Comparison of ENCODE assay signal across 18 mouse cellular contexts in the genomic region with DNA sequence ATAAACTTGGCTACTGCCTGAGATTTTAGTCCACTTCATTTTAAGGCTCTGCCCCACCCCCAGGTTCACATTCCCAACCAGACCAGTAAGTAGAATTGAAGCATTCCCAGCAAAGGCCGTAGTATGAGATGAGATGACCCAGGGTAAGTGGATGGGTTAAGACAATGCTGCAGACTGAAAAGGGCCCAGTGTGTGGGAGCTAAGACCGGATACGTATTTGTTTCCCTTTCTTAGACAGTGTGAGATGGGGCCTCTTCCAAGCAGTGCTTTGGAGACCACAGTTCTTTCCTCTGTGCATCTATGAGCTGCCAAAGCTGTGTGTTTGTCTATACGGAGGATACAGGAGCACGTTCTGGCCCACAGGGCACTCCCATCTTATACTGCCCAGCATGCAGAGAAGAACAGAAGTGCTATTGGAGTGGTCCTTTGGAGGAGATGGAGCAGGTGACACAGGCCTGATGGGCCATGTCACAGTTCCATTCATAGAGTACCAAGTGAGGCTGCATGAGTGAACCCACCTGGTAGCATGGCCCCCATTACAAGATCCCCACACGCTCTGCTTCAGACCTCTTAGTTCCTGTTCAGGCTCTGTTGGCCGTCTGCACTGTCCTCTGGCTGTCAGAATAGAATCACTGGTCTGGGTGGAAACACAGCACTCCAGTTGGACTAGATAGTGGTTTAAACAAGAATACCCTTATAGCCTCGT.
DNase-seq lines count a peak whose midpoint lies in the region; ATAC-seq and TF ChIP-seq lines count a peak whose summit lies in the region.
"Had no signal": no experiment of that assay in that cellular context is flagged by ENCODE, and none has a peak within 500 bp of the region (broad histone marks: within the 10 kb centered on the region; RNA-seq: fewer than 3 reads in every experiment).

No protein-coding gene starts in this region.

- H3K9me3 ChIP-seq in heart, postnatal 0 days (replicated peaks; ENCODE audit: control insufficient read depth, low read length): no peaks in the 10 kb centered on the region
- no peaks in the 10 kb centered on the region for H3K9me3 ChIP-seq in liver, embryonic 11.5 days (ENCODE audit: control insufficient read depth, low read length)
- no peaks in the 10 kb centered on the region for H3K9me3 ChIP-seq in intestine, embryonic 15.5 days
- H3K9me3 ChIP-seq: embryonic facial prominence, embryonic 12.5 days; forebrain, embryonic 13.5 days had no signal

- H3K4me3 ChIP-seq in heart, postnatal 0 days (ENCODE audit: low read depth, low read length): no peak overlapping the region
- no peak overlapping the region for H3K4me3 ChIP-seq in liver, embryonic 11.5 days (ENCODE audit: low read depth, low read length)
- H3K4me3 ChIP-seq in intestine, embryonic 15.5 days (replicated peaks): no peak overlapping the region
- H3K4me3 ChIP-seq: embryonic facial prominence, embryonic 12.5 days; erythroblast, embryonic 14.5 days; forebrain, embryonic 13.5 days had no signal

- TF ChIP-seq EP300 in heart, postnatal 0 days (IDR thresholded peaks at IDR 0.05; ENCODE audit: low read depth): no peak

- intact Hi-C loops in heart, postnatal 36 days (cut with DNase I): loop anchor here (5.0 kb wide), 1 partner anchor 63 kb away; no protein-coding TSS in a partner anchor

- H3K27ac ChIP-seq in heart, postnatal 0 days (ENCODE audit: low read depth): no peak overlapping the region
- H3K27ac ChIP-seq in liver, embryonic 11.5 days (ENCODE audit: low read depth, low read length): no peak overlapping the region
- 0 out of 2 replicates have a peak overlapping the region, but pooled peaks have one; percentile 9 for H3K27ac ChIP-seq in intestine, embryonic 15.5 days
- H3K27ac ChIP-seq: embryonic facial prominence, embryonic 12.5 days; forebrain, embryonic 13.5 days; liver, embryonic 14.5 days had no signal

- H3K27me3 ChIP-seq in heart, postnatal 0 days (ENCODE audit: control insufficient read depth, insufficient read depth, low read length): no peaks in the 10 kb centered on the region
- no peaks in the 10 kb centered on the region for H3K27me3 ChIP-seq in liver, embryonic 11.5 days (replicated peaks; ENCODE audit: control insufficient read depth, insufficient read depth, low read length)
- H3K27me3 ChIP-seq in intestine, embryonic 15.5 days (replicated peaks): no peaks in the 10 kb centered on the region
- H3K27me3 ChIP-seq: embryonic facial prominence, embryonic 12.5 days; forebrain, embryonic 13.5 days had no signal

- H3K36me3 ChIP-seq in heart, postnatal 0 days (replicated peaks; ENCODE audit: control insufficient read depth, insufficient read depth, low read length): no peaks in the 10 kb centered on the region
- H3K36me3 ChIP-seq in liver, embryonic 11.5 days (ENCODE audit: control insufficient read depth, insufficient read depth, low read length): no peaks in the 10 kb centered on the region
- no peaks in the 10 kb centered on the region for H3K36me3 ChIP-seq in intestine, embryonic 15.5 days
- H3K36me3 ChIP-seq: embryonic facial prominence, embryonic 12.5 days had no signal

- peaks cover 17% of the 10 kb centered on the region for H3K4me1 ChIP-seq in heart, postnatal 0 days (ENCODE audit: control insufficient read depth, insufficient read depth)
- H3K4me1 ChIP-seq in liver, embryonic 11.5 days (replicated peaks; ENCODE audit: control insufficient read depth, insufficient read depth, low read length): peaks cover 4% of the 10 kb centered on the region; the same call in 1 of the 2 replicates
- peaks cover 31% of the 10 kb centered on the region for H3K4me1 ChIP-seq in intestine, embryonic 15.5 days (replicated peaks)
- H3K4me1 ChIP-seq: forebrain, embryonic 13.5 days had no signal

- WGBS in heart, postnatal 0 days: 59% methylated on average over 8 of the region's 8 CpGs
- 75% methylated on average over 8 of the region's 8 CpGs for WGBS in liver, embryonic 11.5 days
- 55% methylated on average over 8 of the region's 8 CpGs for WGBS in intestine, embryonic 15.5 days

- ATAC-seq in heart, postnatal 0 days (ENCODE audit: insufficient read depth, low read depth): no peak
- no peak for ATAC-seq in liver, embryonic 11.5 days (replicated peaks; ENCODE audit: low FRiP score)
- peak; percentile 44 for ATAC-seq in intestine, embryonic 15.5 days
- ATAC-seq: forebrain, embryonic 13.5 days had no signal

- peak; percentile 3 for DNase-seq in heart, postnatal 0 days (ENCODE audit: low spot score)
- no peak for DNase-seq in heart, postnatal 36 days
- DNase-seq in liver, embryonic 11.5 days (ENCODE audit: low spot score): peak; percentile 3
- DNase-seq in liver: no peak
- DNase-seq in A20 (ENCODE audit: low read depth, low spot score): peak; percentile 10
- DNase-seq in left cerebral cortex, adult 9 months (ENCODE audit: low spot score in 2 of 2): no peak
- DNase-seq in cerebellum, adult 9-10 months: no peak
- DNase-seq: cerebellum, adult 8-10 months; gastrocnemius, postnatal 10 days; layer of hippocampus, adult 9-11 months; right cerebral cortex, postnatal 25 days; thymus, postnatal 4 days had no signal

- no peak overlapping the region for H3K9ac ChIP-seq in heart, postnatal 0 days (replicated peaks; ENCODE audit: low read depth, low read length)
- H3K9ac ChIP-seq in liver, embryonic 11.5 days (ENCODE audit: low read depth, low read length): no peak overlapping the region
- H3K9ac ChIP-seq in intestine, embryonic 15.5 days: no peak overlapping the region
- H3K9ac ChIP-seq: embryonic facial prominence, embryonic 12.5 days; forebrain, embryonic 13.5 days; liver, embryonic 14.5 days had no signal

- H3K4me2 ChIP-seq in heart, postnatal 0 days (ENCODE audit: low read depth, low read length): no peak overlapping the region
- H3K4me2 ChIP-seq in liver, embryonic 11.5 days: no peak overlapping the region
- no peak overlapping the region for H3K4me2 ChIP-seq in intestine, embryonic 15.5 days (replicated peaks)
- H3K4me2 ChIP-seq: embryonic facial prominence, embryonic 12.5 days; forebrain, embryonic 13.5 days; heart, embryonic 11.5 days had no signal

- TF ChIP-seq CTCF in heart, postnatal 0 days (IDR thresholded peaks at IDR 0.05; ENCODE audit: low read depth): no peak

Comparison
In these comparisons a context has a peak if more than half of its experiments do, and no peak if none do; other contexts are left out.
1. DNase-seq: peak in heart, postnatal 0 days (single experiment), liver, embryonic 11.5 days (single experiment) and A20 (single experiment); none in heart, postnatal 36 days (0 of 2), liver (single experiment), left cerebral cortex, adult 9 months (0 of 2) and cerebellum, adult 9-10 months (single experiment).